Mouse (Mus musculus): ENCODE results near the gene Zfp341. TPM values are rescaled to one million over a fixed set of nuclear protein-coding genes. Genes with fewer than 3 reads are reported as not detected.

Gene Zfp341
- total RNA-seq, 2 experiments from 2014 or later: 2.2 to 2.3 TPM

DNA sequence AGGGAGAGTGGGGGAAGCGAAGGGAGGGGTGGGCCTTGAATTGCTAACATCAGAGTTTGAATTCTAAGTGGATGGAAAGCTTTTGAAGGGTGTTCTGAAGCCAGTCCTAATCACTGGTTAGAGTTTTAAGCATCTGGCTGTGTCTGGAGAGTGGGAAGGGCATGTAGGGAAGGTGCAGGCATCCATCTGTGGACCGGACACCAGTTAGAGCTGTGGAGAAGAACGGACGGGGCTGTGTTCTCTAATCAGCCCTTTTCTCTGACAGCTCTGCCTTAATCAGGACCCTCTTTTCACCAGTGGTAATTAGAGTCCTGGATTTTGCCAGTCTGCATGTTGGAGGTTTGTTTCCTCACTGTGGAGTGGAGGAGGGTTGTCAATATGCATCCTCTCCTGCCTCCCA is 46.0 kb downstream of the Zfp341 start:
- intact Hi-C loops (cut with DNase I): no loop called here
- DNase-seq: no peak

DNA sequence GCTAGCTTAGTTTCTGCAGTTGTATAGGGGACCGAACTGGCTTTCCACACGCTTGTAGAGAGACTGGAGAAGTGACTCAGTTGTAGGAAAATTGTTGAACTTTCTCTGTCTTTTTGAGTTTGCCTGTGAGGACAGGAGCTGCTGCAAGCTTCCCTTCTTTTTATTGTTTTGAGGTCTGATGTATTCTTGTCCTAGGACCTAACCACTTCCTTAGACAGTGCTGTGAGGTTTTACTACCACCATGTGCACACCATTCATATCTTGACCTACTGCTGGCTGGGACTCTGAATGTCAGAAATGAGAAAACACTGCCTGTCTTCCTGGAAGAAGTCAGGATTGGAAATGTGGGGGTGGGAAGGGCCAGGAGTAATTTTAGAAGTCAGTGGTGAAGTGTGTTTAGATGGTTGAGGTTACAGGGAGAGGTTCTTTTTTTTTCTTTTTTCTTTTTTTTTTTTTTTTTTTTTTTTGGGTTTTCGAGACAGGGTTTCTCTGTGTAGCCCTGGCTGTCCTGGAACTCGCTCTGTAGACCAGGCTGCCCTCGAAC is 46.5 kb downstream of the Zfp341 start:
- intact Hi-C loops (cut with DNase I): no loop called here
- DNase-seq: no peak

DNA sequence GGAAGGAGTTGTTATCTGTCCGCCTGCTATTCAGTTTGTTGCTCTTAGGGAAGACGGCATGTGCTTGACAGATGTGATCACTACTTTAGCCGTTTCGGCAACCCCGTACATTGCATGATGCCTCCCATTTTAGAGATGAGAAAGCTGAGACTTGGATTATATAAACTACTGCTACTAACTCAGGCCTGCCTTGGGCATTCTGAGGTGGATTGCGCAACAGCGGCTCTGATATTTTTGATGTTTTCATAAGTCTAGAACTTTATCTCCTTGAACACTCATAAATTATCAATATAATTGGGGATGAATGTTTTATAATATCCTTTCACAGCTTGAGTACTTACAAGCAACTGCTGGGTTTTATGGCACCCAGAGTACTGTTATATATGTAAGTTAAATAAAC is 55.6 kb downstream of the Zfp341 start:
- DNase-seq: no peak
- intact Hi-C loops (cut with DNase I): no loop called here

DNA sequence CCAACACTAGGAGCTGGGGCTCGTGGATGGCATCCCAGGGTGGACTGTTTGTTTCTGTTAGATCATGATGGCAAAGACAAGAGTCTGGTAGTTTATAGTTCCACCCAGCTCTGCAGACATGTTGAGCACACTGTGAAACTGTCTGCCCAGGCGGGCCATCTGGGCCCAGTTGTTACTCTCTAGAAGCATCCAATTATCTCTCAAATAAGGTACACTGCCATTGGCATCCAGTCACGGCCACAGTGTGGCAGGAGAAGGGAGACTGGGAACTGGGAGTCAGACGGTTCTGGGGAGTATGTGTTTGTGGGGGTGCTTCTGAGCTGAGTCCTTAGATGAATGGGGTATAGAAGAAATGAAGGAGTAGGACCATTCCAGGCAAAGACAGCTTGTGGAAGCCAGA is 57.0 kb downstream of the Zfp341 start:
- no peak for DNase-seq
- intact Hi-C loops (cut with DNase I): no loop called here

DNA sequence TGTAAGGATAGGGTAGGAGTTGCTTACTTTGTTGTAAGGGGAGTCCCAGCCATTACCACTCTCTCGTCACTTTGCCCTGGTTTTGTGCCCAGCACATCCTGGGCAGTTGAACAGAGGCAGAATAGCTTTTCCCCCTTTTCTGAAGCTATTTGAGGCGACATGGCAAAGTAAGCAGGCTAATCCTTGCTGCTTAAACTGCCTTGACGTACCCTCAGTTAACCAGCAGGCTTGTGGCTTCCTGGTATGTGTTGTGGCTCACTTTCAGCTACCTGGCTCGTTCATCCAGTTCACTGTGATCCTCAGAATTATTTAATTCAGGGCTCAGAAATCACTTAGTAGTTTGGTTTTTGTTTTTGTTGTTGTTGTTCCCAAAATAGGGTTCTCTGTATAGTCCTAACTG is 57.6 kb downstream of the Zfp341 start:
- intact Hi-C loops (cut with DNase I): no loop called here
- no peak for DNase-seq

DNA sequence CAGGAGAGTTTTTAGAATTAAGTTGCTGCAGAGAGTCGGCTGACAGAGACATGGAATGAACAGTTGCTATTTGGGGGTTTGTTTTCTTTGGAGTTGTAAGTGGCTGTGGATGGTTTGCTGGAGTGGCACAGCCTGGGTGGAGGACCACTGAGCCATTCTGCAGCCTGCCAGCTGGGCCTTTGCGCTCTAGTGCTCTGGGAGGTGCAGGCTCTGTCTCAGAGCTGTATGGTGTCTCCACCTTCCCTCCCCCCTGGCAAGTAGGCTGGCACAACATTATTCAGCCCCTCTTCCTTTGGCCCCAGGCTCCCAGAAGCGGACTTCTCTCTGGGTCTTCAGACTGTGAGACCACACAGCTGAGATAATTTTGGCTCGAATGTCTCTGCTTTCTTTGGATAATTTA is 60.9 kb downstream of the Zfp341 start:
- intact Hi-C loops (cut with DNase I): no loop called here
- no peak for DNase-seq

DNA sequence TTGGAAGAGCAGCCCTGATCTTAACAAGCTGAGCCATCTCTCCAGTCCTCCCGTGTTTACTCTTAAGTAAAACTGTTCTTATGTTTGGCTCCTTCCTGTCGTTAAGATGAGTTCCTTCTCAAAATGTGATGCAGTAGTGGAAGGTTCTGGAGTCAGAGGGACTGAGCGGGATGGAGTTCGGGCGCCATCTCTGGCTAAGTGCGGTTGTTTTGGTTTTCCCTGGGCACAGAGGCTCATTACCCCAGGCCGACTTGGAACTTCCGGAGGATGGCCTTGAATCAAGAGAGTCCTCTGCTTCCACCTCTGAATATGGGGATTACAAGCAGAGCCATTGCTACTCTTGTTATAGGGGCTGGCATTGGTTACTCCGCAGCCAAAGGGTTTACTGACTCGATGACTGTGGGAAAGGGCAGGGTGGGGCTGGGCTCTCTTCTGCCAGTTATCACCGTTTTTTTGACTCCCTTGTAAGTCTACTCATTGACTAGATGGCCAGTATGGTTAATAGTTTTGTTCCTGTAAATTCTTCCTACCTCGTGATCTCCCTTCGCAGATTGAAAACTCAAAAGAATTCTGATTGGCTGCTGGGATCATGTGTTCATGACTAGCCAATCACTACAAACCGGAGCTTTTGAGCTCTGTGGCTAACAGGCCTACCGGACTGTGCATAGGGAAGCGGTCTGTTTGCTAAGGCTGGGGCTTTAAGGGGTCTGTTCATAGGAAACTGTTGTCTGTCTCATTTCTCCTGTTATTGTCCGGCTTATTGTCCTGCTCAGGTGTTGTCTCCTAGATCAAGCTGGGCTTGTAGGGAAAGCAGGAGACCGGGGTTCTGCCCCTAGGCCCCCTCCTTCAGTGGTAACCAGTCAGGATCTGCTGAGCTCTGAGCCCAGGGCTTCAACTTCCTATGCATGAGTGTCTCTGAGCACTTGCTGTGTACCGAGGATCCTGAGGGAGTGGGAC is 63.8 kb downstream of the Zfp341 start:
- no peak for DNase-seq
- intact Hi-C loops (cut with DNase I): no loop called here

DNA sequence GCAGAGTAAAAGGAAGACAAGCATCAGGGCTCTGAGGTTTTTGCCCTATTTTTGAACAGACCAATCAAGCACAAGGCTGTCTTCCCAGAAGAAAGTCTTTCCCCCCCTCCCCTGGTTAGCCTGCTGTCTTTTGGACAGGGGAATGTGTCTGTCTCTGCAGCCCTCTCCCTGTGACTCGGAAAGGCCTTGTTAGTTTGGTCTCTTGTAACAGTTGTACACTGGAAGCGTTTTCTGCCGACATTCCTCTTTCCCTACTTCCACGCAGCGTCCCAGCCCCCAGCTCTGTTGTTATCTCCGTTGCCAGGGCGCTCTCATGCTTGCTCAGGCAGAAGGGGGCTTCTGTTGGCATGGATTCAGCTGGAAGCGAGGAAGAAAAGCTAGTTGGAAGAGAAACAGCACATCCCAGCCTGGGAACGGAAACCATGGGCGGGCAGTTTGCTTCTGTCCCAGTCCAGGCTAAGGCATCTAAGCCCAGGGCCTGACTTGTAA is 64.6 kb downstream of the Zfp341 start:
- intact Hi-C loops (cut with DNase I): no loop called here

DNA sequence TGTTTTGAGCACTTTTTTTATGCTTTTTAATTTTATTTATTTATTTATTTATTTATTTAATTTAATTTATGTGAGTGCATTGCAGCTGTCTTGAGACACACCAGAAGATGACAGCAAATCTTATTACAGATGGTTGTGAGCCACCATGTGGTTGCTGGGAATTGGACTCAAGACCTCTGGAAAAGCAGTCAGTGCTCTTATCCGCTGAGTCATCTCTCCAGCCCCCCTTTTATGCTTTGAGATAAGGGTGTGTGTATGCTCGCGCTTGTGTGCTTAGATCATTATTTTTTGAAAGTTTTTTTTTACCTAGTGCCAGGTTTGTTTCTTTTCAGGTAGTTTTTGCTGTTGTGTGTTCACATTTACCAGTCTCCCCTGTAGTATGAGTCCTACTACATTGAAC is 65.9 kb downstream of the Zfp341 start:
- intact Hi-C loops (cut with DNase I): no loop called here

More for the DNA sequence above, 64.6 kb downstream of the Zfp341 start:
- no peak for DNase-seq

DNA sequence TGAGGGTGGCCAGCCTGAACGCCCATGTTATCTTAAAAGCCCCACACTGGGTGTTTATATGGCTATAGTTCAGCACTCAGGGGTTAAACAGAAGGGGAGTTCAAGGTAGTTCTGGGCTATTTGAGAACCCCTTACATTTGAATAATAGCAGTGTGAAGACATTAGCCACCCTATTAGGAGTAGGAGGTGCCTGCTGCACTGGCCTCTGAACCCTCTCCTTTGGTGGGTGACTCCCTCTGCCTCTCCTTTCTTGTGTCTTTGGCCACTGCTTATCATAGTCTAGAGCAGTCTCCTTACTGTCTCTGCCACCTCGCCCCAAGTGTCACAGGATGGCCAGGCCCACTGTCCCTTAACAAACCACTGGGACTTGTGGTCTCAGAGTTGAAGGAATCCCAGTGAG is 67.2 kb downstream of the Zfp341 start:
- intact Hi-C loops (cut with DNase I): no loop called here

More for the DNA sequence above, 65.9 kb downstream of the Zfp341 start:
- no peak for DNase-seq

DNA sequence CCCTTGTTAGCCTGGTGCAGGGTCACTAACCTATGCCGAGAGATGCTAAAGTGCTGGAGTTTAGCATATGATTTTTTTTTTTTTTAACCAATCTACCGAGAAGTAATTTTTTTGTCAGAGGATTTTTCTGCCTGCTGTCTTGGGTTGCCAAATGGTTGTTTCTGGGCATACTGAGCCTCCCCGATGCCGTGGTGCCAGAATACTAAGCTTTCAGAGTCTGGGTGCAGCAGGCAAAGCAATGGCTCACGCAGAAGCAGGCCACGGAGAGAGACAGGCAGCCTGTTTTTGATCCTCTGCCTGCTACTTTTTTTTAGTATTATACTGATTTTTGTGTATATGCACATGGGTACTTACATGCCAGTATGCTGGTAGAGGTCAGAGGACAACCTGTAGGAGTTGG is 67.8 kb downstream of the Zfp341 start:
- intact Hi-C loops (cut with DNase I): no loop called here

More for the DNA sequence above, 67.2 kb downstream of the Zfp341 start:
- DNase-seq: no peak

DNA sequence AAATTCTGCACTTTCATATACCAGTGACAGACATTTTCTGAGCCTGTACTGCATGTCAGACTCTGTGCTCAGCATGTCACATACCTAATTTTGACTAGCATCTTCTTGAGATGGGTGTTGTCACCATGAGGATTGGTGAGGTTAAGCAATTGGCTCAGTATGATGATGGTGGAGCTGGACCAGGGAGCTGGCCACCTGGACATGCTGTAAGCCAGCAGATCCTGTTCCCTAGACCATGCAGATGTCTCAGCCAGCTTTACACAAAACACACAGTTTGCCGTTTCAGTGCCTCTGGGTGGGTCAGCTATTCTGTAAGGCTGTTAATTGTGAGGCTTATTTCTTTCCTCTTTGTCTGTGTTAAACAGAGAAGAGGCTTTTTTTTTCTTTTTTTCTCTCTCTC is 69.6 kb downstream of the Zfp341 start:
- intact Hi-C loops (cut with DNase I): no loop called here
- no peak for DNase-seq

More for the DNA sequence above, 67.8 kb downstream of the Zfp341 start:
- no peak for DNase-seq

DNA sequence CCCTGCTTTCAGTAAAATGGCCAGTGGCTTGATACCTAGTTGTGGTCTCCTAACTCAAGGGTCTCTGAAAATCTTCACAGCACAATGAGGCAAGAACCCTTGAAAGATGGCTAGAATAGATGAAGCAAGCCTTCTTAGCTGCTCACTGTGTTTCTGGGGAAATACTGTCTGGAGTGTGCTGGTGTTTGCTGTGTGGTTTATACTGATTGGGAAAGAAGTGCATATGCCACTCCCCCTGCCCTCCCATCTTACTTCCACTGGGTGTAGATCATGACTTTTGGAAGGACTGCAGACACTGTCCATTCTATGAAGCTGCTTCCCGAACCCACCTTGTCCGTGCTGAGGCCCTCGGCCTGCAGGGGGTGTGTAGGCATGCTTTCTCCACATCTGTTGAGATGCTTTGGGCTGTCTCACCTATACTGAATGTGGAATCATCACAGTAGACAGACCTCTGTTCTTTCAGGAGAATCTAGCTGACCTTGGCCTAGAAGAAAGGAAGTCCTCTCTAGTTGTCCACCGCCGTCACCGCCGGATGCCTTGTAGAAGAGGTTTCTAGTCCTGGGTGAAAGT is 71.9 kb downstream of the Zfp341 start:
- intact Hi-C loops (cut with DNase I): no loop called here
- no peak for DNase-seq

DNA sequence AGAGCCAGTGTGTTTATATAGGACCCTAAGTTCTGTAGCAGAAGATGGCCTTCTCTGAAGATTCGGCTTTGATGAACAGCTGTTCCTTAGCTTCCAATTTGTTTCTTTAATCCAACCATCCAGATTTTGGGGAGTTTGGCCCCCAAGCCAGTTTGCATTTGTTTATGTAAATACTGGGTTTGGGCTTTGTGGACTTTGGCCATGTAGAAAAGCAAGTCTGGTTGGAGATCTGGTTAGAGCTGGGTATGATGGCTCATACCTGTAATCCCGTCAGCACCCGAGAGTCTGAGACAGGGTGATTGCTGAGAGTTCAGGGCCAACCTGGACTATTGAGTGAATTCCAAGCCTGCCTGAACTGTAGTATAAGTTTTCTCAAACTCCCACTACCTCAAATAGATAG is 72.7 kb downstream of the Zfp341 start:
- intact Hi-C loops (cut with DNase I): no loop called here
- no peak for DNase-seq

DNA sequence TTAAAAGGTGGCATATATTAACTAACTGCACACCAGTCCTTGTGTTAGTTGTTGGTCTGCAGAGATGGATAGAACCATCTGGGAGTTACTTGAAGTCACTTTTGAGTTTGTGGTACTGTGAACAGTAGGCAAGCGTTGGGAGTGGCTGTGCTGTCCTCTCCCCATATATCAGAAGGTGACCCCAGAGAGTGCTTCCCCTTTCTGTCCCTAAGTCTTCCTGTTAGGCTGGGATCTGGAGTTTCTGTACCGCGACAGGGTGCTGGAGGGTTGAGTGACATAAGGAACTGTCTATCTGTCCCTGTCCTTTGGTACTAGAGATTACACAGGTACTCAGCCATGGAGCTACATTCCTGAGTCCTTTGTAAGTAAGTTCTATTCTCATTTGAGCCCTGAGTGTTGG is 73.7 kb downstream of the Zfp341 start:
- intact Hi-C loops (cut with DNase I): no loop called here
- no peak for DNase-seq

DNA sequence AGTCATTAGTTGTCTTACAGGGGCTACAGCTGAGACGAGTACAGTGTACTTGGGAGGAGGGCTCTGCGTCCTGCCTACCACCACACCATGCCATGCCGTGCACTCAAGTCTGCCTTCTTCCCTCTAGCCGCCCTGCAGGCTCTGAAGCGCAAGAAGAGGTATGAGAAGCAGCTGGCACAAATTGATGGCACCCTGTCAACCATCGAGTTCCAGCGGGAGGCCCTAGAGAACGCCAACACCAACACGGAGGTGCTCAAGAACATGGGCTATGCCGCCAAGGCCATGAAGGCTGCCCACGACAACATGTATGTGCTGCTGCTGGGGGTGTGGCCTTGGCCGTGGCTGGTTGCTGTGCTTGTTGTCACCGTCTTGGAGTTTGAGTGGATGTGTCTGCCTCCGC is 76.3 kb downstream of the Zfp341 start:
- intact Hi-C loops (cut with DNase I): no loop called here
- no peak for DNase-seq

DNA sequence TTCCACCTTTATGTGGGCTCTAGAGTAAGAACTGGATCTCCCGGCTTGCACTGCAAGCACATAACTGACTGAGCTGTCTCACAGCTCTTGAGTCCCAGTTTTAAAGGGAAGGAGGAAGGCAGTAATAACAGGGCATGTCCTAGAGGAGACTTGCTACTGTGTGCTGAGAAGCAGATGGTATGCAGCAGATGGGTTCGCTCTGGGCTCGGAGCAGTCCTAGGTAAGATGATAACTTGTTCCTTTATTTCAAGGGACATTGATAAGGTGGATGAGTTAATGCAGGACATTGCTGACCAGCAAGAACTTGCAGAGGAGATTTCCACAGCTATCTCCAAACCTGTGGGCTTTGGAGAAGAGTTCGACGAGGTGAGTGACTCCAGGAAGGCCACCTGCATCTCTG is 77.9 kb downstream of the Zfp341 start:
- intact Hi-C loops (cut with DNase I): no loop called here
- DNase-seq: no peak

DNA sequence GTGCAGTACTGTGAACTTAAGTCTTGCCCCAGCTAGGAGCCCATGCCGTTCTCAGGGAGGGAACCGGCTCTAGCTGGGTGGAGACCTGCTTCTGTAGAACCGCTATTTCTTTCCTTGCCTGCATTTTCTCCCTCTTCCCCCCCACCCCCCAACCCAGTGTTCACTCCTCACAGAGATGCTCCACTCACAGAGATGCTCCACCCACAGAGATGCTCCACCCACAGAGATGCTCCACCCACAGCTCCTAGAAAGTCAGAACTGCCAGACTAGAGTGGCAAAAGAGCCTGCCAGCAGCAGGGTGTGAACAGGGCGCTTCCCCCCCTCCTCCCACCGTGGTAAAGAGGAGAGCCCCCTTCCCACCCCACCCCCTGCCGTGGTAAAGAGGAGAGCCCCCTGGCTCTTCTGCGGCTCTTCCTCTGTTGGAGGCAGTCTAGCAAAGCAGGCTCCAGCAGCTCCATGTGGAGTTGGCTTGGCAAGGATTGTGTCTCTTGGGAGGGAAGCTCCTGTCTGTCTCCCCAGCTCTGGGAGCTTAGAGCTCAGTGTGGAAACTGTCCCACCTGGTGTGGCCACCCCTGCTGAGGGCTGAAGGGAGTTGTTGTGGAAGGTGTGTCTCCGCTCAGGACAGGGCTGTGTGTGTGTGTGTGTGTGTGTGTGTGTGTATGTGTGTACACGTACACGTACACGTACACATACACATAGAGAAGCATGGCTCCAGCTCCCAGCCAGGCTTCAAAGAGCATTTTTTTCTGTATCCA is 80.3 kb downstream of the Zfp341 start:
- DNase-seq: no peak
- intact Hi-C loops (cut with DNase I): no loop called here

DNA sequence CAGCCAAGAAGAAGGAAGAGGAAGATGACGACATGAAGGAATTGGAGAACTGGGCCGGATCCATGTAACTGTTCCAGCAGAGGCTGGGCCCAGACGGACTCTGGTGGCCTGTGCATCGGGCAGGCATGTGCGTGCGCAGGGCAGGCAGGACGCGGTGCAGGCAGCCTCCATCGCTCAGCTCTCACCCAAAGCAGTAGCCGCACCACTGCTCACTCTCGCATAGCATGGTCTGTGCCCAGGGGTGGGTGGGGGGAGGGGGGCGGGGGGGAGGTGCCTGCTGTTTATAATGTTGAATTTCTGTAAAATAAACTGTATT is 80.8 kb downstream of the Zfp341 start:
- intact Hi-C loops (cut with DNase I): no loop called here
- peak; percentile 41 to 60 for DNase-seq

DNA sequence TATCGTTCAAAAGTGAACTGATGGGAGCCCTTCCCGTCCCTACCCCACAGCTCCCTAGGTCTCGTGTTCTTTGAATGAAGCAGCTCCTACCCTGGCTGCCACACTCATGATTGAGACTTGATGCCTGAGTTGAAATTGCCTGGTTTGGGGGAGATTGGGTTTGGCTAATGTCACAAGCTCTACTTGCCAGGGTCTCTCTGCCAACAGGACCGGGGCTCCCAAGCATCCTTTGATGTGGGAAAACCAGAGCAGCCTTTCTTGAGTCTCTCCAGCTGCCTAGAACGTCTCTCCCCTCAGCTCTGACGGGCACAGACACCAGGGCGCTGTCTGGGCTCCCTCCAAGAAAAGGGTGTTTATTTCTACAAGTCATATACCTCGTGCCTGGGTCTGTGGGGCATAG is 82.6 kb downstream of the Zfp341 start:
- intact Hi-C loops (cut with DNase I): no loop called here

More for the DNA sequence above, 82.6 kb downstream of the Zfp341 start:
- DNase-seq: no peak
